Mouse (Mus musculus) heart, postnatal 10 days (tissue): ENCODE data around the gene Cyb5r3. TPM values are rescaled to one million over a fixed set of nuclear protein-coding genes. Genes with fewer than 3 reads are reported as not detected.
"Not testable (repeated sequence)": the region's sequence is repeated elsewhere in the genome, so short reads cannot be mapped to it uniquely, and the experiment has no call there.

ENCODE experiments used
- DNase-seq, 2 experiments: peaks; one replicate each; pipeline ENCODE4 v3.0.0; 2021
- intact Hi-C: fragments of 180-260 bp; cut with DNase I; formaldehyde crosslinking; loops from one replicate; pipeline ENCODE4 v1.15.1; 2025
- total RNA-seq, 2 experiments: library from RNA; stranded (reverse); gene quantifications; 2 replicates each; pipeline ENCODE4 v1.2.3; 2021

Cyb5r3 gene
- total RNA-seq, 2 experiments from 2014 or later, result 133 to 136 TPM

GRCm38 (mm10) chr15:83155672-83156419 is 16.5 kb downstream of the Cyb5r3 start:
- DNase-seq, result no peak
- intact Hi-C loops, result loop anchor here (5.0 kb wide), 2 partner anchors 216 to 361 kb away; no protein-coding TSS in a partner anchor

GRCm38 (mm10) chr15:83154309-83154708 is 18.1 kb downstream of the Cyb5r3 start:
- DNase-seq, result no peak
- intact Hi-C loops, result no loop called here

- intact Hi-C loops, result no loop called here
- no peak for DNase-seq
Measured at GRCm38 (mm10) chr15:83150694-83151093, 21.7 kb downstream of the Cyb5r3 start.

GRCm38 (mm10) chr15:83150073-83150442 is 22.3 kb downstream of the Cyb5r3 start:
- intact Hi-C loops, result no loop called here

GRCm38 (mm10) chr15:83149196-83150072 is 23.0 kb downstream of the Cyb5r3 start, which contains the start of gene Poldip3:
Gene Poldip3, minus strand, starts transcription at chr15:83149384.
- DNase-seq, result peak; percentile 98 to 99
- intact Hi-C loops, result loop anchor here (2.0 kb wide), 1 partner anchor 25 kb away; no protein-coding TSS in a partner anchor

More at GRCm38 (mm10) chr15:83150073-83150442, 22.3 kb downstream of the Cyb5r3 start:
- DNase-seq, result no peak

GRCm38 (mm10) chr15:83148801-83149195 is 23.6 kb downstream of the Cyb5r3 start:
- intact Hi-C loops, result loop anchor here (2.0 kb wide), 1 partner anchor 24 kb away; no protein-coding TSS in a partner anchor
- no peak for DNase-seq

GRCm38 (mm10) chr15:83148395-83148794 is 24.0 kb downstream of the Cyb5r3 start:
- intact Hi-C loops, result loop anchor here (2.0 kb wide), 1 partner anchor 24 kb away; no protein-coding TSS in a partner anchor
- no peak for DNase-seq

- no peak for DNase-seq
- intact Hi-C loops, result no loop called here
Measured at GRCm38 (mm10) chr15:83145541-83145940, 26.9 kb downstream of the Cyb5r3 start.

GRCm38 (mm10) chr15:83142861-83143260 is 29.5 kb downstream of the Cyb5r3 start:
- intact Hi-C loops, result no loop called here
- DNase-seq, result no peak

GRCm38 (mm10) chr15:83135654-83136053 is 36.7 kb downstream of the Cyb5r3 start:
- no peak for DNase-seq
- intact Hi-C loops, result no loop called here

- intact Hi-C loops, result no loop called here
- no peak for DNase-seq
Measured at GRCm38 (mm10) chr15:83134671-83135070, 37.7 kb downstream of the Cyb5r3 start.

GRCm38 (mm10) chr15:83129530-83130231 is 42.7 kb downstream of the Cyb5r3 start:
- intact Hi-C loops, result no loop called here
- DNase-seq, result no peak

- DNase-seq, result peak; percentile 25 to 29
- intact Hi-C loops, result not testable (repeated sequence)
Measured at GRCm38 (mm10) chr15:83127037-83127436, 45.4 kb downstream of the Cyb5r3 start.

- DNase-seq, result no peak
Measured at GRCm38 (mm10) chr15:83126582-83126981, 45.8 kb downstream of the Cyb5r3 start.

GRCm38 (mm10) chr15:83124625-83125024 is 47.8 kb downstream of the Cyb5r3 start:
- intact Hi-C loops, result loop anchor here (2.0 kb wide), 1 partner anchor 24 kb away; the partner anchor contains the start of gene Poldip3

More at GRCm38 (mm10) chr15:83126582-83126981, 45.8 kb downstream of the Cyb5r3 start:
- intact Hi-C loops, result no loop called here

GRCm38 (mm10) chr15:83122566-83123145 is 49.7 kb downstream of the Cyb5r3 start, which contains the start of gene Rrp7a:
Gene Rrp7a, minus strand, starts transcription at chr15:83122801.
- peak; percentile 95 to 96 for DNase-seq
- intact Hi-C loops, result no loop called here

More at GRCm38 (mm10) chr15:83124625-83125024, 47.8 kb downstream of the Cyb5r3 start:
- no peak for DNase-seq

- intact Hi-C loops, result no loop called here
- peak; percentile 39 to 43 for DNase-seq
Measured at GRCm38 (mm10) chr15:83121709-83122565, 50.5 kb downstream of the Cyb5r3 start.

GRCm38 (mm10) chr15:83118360-83118759 is 54.0 kb downstream of the Cyb5r3 start:
- DNase-seq, result peak; percentile 53 to 63
- intact Hi-C loops, result no loop called here

GRCm38 (mm10) chr15:83115071-83115470 is 57.3 kb downstream of the Cyb5r3 start:
- intact Hi-C loops, result no loop called here
- no peak for DNase-seq
